Mouse (Mus musculus) left cerebral cortex, adult 9 months (tissue): ENCODE measurements around the gene Arhgef17.

Experiments
- DNase-seq, 2 experiments: peaks; one replicate each; pipeline ENCODE4 v3.0.0; 2022; ENCODE audit warnings: low spot score in 2 of 2

The Arhgef17 gene

GRCm38 (mm10) chr7:100876771-100877170, 55.1 kb downstream of the Arhgef17 start:
- no peak for DNase-seq

DNA sequence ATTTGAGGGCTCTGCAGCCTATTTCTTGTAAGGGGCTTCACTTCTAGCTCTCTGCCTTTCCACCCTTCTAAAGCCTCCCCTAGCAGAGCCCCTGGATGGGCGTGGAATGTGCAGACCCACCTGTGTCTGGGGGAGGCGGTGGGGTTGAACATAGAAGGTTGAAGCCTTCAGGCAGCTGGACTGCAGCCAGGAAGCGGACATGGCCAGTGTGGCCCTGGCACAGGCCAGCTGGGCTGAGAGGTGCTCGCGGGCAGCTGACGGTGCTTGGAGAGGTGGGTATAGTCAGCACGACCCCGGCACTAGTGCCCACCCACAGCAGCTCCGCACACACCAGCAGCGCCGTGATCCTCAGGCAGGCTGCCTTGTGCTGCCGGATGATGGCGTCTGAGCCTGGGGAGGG, 55.6 kb downstream of the Arhgef17 start:
- DNase-seq, result no peak

DNA sequence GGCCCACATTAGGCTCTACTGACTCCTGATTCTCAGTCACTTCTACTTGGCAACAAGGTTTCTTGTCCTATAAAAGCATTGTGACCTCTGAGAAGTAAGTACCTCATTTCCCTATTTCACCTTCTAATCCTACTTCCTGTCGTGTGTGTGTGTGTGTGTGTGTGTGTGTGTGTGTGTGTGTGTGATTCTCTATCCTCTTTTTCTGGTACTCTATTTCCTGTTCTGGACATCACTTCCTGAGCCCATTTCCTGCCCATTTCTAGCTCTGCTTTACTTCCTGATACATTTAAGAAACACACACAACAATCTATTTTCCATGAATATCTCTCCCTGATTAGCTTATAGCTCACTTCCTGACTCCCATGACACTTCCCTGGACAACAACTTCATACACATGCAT, 56.1 kb downstream of the Arhgef17 start:
- DNase-seq, result no peak

DNA sequence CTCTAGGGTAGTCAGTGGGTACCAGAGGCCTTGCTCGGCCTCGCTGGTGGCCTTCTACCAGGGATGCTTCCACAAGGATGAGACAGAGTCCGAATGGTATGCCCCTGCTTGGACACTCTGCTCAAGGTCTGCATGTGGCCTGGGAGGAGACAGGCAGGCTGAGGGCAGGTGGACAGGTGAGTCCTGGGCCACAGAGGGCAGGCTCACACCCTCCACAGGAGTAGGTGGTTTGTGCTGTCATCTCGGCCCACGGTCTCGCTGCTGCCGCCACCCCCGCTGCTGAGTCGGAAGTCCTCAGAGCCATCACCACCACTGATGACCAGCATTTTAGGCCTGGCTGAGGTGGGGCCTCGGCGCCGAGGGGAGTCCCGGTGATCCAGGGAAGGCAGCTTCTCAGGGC, 58.7 kb downstream of the Arhgef17 start:
- no peak for DNase-seq

- DNase-seq, result no peak
These were observed 60.0 kb downstream of the Arhgef17 start for GRCm38 (mm10) chr7:100871892-100872291.

- DNase-seq, result no peak
These were observed 60.6 kb downstream of the Arhgef17 start for GRCm38 (mm10) chr7:100871355-100871754.

DNA sequence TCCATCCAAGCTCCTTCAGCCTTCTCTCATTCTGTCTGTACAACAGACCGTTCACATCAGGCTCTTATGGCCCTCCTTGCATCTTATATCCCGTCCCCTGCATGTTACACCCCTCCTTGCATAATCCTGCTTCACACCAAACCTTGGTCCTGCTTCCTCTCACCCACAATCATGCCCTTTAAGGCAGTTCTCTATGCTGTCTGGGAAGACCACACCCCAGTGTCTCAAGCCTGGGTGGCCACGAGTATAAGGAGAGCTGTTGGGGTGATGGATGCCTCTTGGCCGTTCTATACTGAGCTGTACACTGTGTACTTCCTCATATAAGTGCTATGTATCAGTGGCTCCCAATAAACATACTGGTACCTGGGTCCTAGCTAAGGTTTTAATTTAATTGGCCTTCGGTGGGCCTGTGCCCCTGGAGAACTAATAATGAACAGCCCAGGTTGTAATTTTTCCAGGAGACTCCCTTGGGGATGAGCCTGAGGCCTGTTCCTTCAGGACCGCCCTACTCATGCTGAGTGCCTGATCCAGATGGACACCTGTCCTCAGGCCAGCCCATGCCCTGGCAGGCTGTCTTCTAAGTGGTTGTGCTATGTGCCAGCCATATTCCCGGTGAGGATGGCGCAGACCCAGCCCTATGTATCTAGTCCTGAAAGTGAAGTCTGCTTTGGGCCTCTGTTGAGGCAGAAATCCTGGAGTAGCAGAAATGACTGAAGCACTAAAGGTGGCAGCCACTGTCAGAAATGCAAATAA, 61.9 kb downstream of the Arhgef17 start:
- no peak for DNase-seq

DNA sequence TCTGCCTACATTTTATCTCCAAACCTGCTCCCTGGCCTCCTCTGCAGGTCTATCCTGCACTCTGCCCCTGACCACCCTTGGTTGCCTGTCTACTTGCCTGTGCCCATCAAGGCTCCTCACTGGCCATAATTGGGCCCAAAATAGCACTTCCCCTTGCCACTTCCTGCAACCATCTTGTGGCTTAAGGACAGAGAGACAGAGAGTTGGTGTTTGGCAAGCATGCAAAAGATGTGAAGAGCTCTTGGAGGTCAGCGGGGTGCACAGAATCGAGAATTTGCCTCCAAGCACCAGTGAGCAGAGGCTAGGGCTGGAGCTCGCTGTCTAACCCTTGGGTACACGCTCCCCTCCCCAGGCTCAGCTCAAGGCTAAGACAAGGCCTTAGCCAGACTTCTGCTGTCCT, 63.4 kb downstream of the Arhgef17 start:
- DNase-seq, result no peak

DNA sequence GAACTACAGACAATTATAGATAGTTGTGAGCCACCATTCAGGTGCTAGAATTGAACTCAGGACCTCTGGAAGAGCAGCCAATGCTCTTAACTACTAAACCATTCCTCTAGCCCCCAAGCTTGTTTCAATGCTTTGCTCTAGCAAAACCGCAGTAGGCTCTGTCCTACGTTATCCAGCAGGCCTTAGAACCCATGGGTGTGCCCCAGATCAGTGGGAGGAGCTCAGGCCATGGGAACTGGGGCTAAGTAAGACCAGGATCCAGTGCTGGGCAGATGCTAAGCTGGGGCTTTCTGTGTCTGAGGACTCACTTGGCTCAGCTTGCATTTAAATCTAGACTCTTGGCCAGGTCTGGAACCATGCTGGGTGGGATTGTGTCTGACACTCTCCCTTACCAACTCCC, 64.3 kb downstream of the Arhgef17 start:
- DNase-seq, result no peak

GRCm38 (mm10) chr7:100866675-100867074, 65.2 kb downstream of the Arhgef17 start:
- peak in 1 of 2 experiments; percentile 82 for DNase-seq

GRCm38 (mm10) chr7:100862828-100863638, 68.9 kb downstream of the Arhgef17 start, which contains the start of gene Relt:
Gene Relt, minus strand, starts transcription at chr7:100863446.
- peak; percentile 68 to 87 for DNase-seq

- DNase-seq, result no peak
These were observed 69.6 kb downstream of the Arhgef17 start for GRCm38 (mm10) chr7:100862353-100862752.

GRCm38 (mm10) chr7:100861209-100861608, 70.7 kb downstream of the Arhgef17 start:
- DNase-seq, result no peak

DNA sequence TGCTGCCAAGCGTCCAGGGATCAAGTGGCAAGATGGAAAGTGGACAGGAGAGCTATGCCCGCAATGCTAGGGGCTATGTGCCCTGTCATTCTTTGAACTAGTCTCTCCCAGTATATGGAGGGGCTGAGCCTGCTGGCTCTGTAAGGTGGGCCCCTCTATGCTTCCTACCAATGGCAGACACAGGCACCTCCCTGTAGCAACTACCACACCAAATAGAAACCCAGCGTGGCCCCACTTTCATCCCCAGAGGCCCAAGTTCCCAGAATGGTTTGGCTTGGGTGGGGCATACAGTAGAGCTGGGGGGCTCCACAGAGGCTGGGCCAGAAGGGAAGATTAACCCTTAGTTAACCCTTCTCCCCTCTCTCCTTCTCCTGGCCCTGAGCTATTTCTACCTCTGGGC, 71.5 kb downstream of the Arhgef17 start:
- no peak for DNase-seq

GRCm38 (mm10) chr7:100855795-100856573, 75.9 kb downstream of the Arhgef17 start:
- DNase-seq, result no peak

DNA sequence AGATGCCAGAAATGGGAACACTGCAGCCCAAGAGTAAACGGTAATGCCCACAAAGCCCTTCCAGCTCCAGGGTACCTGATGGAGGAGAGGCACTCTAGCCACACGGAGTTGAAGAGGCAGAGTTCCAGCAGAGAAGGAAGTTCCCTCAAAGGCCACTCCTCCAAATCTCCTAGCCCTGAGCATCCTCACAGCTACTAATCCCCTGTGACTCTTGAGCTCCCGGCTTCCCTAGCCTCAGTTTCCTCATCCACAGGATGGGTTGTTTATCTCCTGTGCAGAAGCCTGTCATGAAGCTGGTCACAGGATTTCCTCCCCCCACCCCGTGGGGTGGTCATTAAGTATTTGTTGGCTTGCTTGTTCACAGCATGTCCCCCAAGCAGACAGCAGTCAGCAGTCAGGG, 76.6 kb downstream of the Arhgef17 start:
- DNase-seq, result no peak

DNA sequence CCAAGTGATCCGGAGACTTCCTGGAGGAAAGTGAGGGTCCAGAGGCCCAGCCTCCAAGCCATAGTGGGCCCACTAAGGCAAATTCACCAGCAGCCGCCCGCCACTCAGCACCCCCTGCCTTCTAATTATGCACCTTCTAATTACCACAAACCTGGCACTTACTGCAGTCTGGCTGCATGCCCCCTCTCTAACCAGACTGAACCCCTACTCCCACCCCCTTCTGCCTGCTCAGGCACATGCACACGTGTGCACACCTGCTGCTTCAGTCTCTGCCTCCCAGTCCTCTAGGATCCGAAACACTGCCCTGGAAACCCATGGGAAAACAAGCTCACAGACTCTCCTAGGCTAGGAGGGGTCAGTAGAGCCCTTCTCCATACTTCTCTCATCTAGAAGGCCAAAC, 77.0 kb downstream of the Arhgef17 start:
- DNase-seq, result no peak

GRCm38 (mm10) chr7:100854137-100854814, 77.6 kb downstream of the Arhgef17 start:
- DNase-seq, result no peak

- no peak for DNase-seq
These were observed 78.5 kb downstream of the Arhgef17 start for GRCm38 (mm10) chr7:100853396-100853795.

DNA sequence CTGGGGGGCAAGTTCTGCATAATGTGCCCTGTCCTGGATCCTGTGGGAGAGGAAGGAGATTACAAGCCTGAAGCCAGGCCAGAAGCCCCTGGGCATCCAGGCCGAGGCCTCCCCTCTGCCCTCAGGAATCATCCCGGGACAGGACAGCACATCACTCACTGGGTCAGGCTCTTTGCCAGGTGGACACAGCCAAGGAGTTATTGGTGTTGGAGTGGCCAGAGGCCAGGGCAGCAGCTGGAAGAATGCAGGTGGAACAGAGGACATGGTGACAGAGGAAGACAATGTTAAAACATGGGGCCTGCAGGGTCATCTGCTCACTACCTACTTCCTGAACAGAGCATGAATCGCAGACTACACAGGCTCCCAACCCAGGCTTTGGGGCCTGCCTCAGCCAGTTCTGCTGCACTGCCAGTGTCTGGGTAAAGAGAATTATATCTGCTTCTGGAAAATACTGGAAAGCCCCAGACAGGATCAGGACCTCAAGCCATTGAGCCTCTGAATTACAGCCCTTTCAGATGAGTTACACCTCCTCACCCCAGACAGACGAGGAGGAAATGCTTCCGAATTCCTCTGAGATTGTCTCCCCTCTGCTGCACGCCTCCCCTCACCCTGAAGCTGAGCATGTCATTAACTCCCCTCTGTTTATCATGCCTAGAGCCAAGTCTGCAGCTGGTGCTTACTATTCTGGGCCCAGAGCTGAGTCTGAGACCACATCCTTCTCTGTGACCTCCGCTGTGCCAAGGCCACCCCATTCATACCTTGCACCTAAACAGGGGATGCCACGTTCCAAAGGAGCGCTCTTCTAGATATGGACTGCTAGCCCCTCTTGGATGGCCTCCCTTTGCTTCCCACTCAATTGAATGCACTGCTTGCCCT, 80.2 kb downstream of the Arhgef17 start:
- DNase-seq, result no peak

GRCm38 (mm10) chr7:100849508-100849907, 82.4 kb downstream of the Arhgef17 start:
- DNase-seq, result no peak
